Mouse (Mus musculus) kidney, embryonic 14.5 days (tissue): ENCODE measurements at regions not wholly inside any gene's neighbourhood (a gene's known extent, or its start where the extent isn't known, plus 50 kb on each side); places are given as distances from the start of the nearest gene placed in this dataset.
A peak's percentile ranks its signal among the peaks of the same experiment; 100 is the strongest.

ENCODE experiments used
- ATAC-seq: fragments of 200-750 bp; cut with Nextera tagmentation; 2 replicates; pipeline ENCODE4 v1.8.0; 2017; ENCODE audit warnings: moderate number of reproducible peaks, mild to moderate bottlenecking, moderate TSS enrichment, moderate library complexity; ENCODE audit not compliant: low FRiP score, low TSS enrichment
- H3K27ac ChIP-seq: fragments of 300-500 bp; sonication (generic); 2 replicates; pipeline ENCODE4 v1.5.1; 2014; ENCODE audit warnings: low read depth, mild to moderate bottlenecking, low read length, moderate library complexity, mixed read lengths
- H3K27me3 ChIP-seq: fragments of 300-500 bp; sonication (generic); 2 replicates; pipeline ENCODE4 v1.6.1; 2014; ENCODE audit warnings: mild to moderate bottlenecking, low read length; ENCODE audit not compliant: control insufficient read depth, insufficient read depth
- H3K36me3 ChIP-seq: fragments of 300-500 bp; sonication (generic); 2 replicates; pipeline ENCODE4 v1.6.1; 2014; ENCODE audit warnings: low read length, mixed read lengths; ENCODE audit not compliant: control insufficient read depth, insufficient read depth
- H3K4me1 ChIP-seq: fragments of 300-500 bp; sonication (generic); 2 replicates; pipeline ENCODE4 v1.6.1; 2014; ENCODE audit warnings: low read length, mixed read lengths; ENCODE audit not compliant: control insufficient read depth, insufficient read depth
- H3K4me2 ChIP-seq: fragments of 300-500 bp; sonication (generic); replicated peaks from 2 replicates; pipeline ENCODE4 v1.6.1; 2014; ENCODE audit warnings: low read depth, mild to moderate bottlenecking, low read length
- H3K4me3 ChIP-seq: fragments of 300-500 bp; sonication (generic); 2 replicates; pipeline ENCODE4 v1.5.1; 2014; ENCODE audit warnings: mild to moderate bottlenecking, low read length
- H3K9ac ChIP-seq: fragments of 300-500 bp; sonication (generic); 2 replicates; pipeline ENCODE4 v1.6.1; 2014; ENCODE audit warnings: low read depth, mild to moderate bottlenecking, low read length, moderate library complexity
- H3K9me3 ChIP-seq: fragments of 300-500 bp; sonication (generic); 2 replicates; pipeline ENCODE4 v1.6.1; 2016; ENCODE audit warnings: low read length; ENCODE audit not compliant: control insufficient read depth
- WGBS: fragments of 180-500 bp; shearing (Covaris S2); extraction: QIAGEN DNeasy Blood & Tissue Kit; methylation state at CpG from one replicate; pipeline ENCODE4 v1.1.7; 2014; 5-methylcytosine and 5-hydroxymethylcytosine counted together

GRCm38 (mm10) chr2:61082640-61083039, 119.6 kb upstream of the Rbms1 start:
- Histone ChIP-seq H3K4me3 (no peak overlapping the region), H3K9ac (no peak overlapping the region), H3K4me1 (no peaks in the 10 kb centered on the region), H3K27ac (no peak overlapping the region), H3K36me3 (no peaks in the 10 kb centered on the region), H3K9me3 (no peaks in the 10 kb centered on the region), H3K4me2 (no peak overlapping the region), H3K27me3 (no peaks in the 10 kb centered on the region)
- ATAC-seq: no peak

GRCm38 (mm10) chr2:61080006-61080405, 117.0 kb upstream of the Rbms1 start:
- Histone ChIP-seq H3K9ac (no peak overlapping the region), H3K4me1 (no peaks in the 10 kb centered on the region), H3K27me3 (no peaks in the 10 kb centered on the region), H3K4me3 (no peak overlapping the region), H3K36me3 (no peaks in the 10 kb centered on the region), H3K27ac (no peak overlapping the region), H3K9me3 (no peaks in the 10 kb centered on the region), H3K4me2 (no peak overlapping the region)
- 56% methylated on average over 4 of the region's 4 CpGs for WGBS
- no peak for ATAC-seq

GRCm38 (mm10) chr2:61071025-61071424, 108.0 kb upstream of the Rbms1 start:
- 57% methylated on average over 3 of the region's 3 CpGs for WGBS

GRCm38 (mm10) chr2:61067877-61068276, 104.9 kb upstream of the Rbms1 start:
- H3K4me3 ChIP-seq: no peak overlapping the region
- H3K9me3 ChIP-seq: 0 out of 2 replicates have a peak, but pooled peaks cover 3% of the 10 kb centered on the region
- no peaks in the 10 kb centered on the region for H3K36me3 ChIP-seq
- no peak overlapping the region for H3K9ac ChIP-seq
- no peak for ATAC-seq
- no peak overlapping the region for H3K4me2 ChIP-seq
- H3K27me3 ChIP-seq: no peaks in the 10 kb centered on the region
- no peaks in the 10 kb centered on the region for H3K4me1 ChIP-seq
- 89% methylated on average over 2 of the region's 2 CpGs for WGBS
- no peak overlapping the region for H3K27ac ChIP-seq

More at GRCm38 (mm10) chr2:61071025-61071424, 108.0 kb upstream of the Rbms1 start:
- no peaks in the 10 kb centered on the region for H3K27me3 ChIP-seq
- H3K27ac ChIP-seq: no peak overlapping the region
- no peak overlapping the region for H3K4me2 ChIP-seq
- H3K9ac ChIP-seq: no peak overlapping the region
- H3K4me1 ChIP-seq: no peaks in the 10 kb centered on the region
- no peaks in the 10 kb centered on the region for H3K36me3 ChIP-seq
- no peak overlapping the region for H3K4me3 ChIP-seq
- H3K9me3 ChIP-seq: 0 out of 2 replicates have a peak, but pooled peaks cover under 1% of the 10 kb centered on the region
- ATAC-seq: no peak

- H3K9ac ChIP-seq: no peak overlapping the region
- no peaks in the 10 kb centered on the region for H3K36me3 ChIP-seq
- WGBS: 30% methylated on average over 2 of the region's 2 CpGs
- no peak overlapping the region for H3K4me3 ChIP-seq
- H3K4me1 ChIP-seq: peaks cover 15% of the 10 kb centered on the region
- H3K27ac ChIP-seq: no peak overlapping the region
- ATAC-seq: peak; percentile 46; the same call in 1 of the 2 replicates
- no peaks in the 10 kb centered on the region for H3K27me3 ChIP-seq
- no peak overlapping the region for H3K4me2 ChIP-seq
- H3K9me3 ChIP-seq: 0 out of 2 replicates have a peak, but pooled peaks cover 3% of the 10 kb centered on the region
Measured at GRCm38 (mm10) chr2:61062125-61062524, 99.1 kb upstream of the Rbms1 start.

GRCm38 (mm10) chr2:61060906-61061305, 97.9 kb upstream of the Rbms1 start:
- 92% methylated on average over 1 of the region's 1 CpGs for WGBS
- H3K4me2 ChIP-seq: no peak overlapping the region
- 0 out of 2 replicates have a peak, but pooled peaks cover 1% of the 10 kb centered on the region for H3K9me3 ChIP-seq
- H3K9ac ChIP-seq: no peak overlapping the region
- H3K4me3 ChIP-seq: no peak overlapping the region
- H3K27ac ChIP-seq: no peak overlapping the region
- ATAC-seq: no peak
- no peaks in the 10 kb centered on the region for H3K36me3 ChIP-seq
- peaks cover 15% of the 10 kb centered on the region for H3K4me1 ChIP-seq
- H3K27me3 ChIP-seq: no peaks in the 10 kb centered on the region

- H3K27ac ChIP-seq: peak overlapping the region; percentile 3; the same call in 1 of the 2 replicates
- WGBS: 23% methylated on average over 6 of the region's 6 CpGs
- H3K4me2 ChIP-seq: no peak overlapping the region
Measured at GRCm38 (mm10) chr2:61058545-61059235, 95.7 kb upstream of the Rbms1 start.

GRCm38 (mm10) chr2:61052296-61052695, 89.3 kb upstream of the Rbms1 start:
- H3K27me3 ChIP-seq: no peaks in the 10 kb centered on the region
- no peaks in the 10 kb centered on the region for H3K4me1 ChIP-seq
- no peaks in the 10 kb centered on the region for H3K36me3 ChIP-seq
- 79% methylated on average over 9 of the region's 9 CpGs for WGBS
- no peak overlapping the region for H3K9ac ChIP-seq
- no peak overlapping the region for H3K27ac ChIP-seq
- no peak for ATAC-seq
- H3K9me3 ChIP-seq: no peaks in the 10 kb centered on the region
- H3K4me3 ChIP-seq: no peak overlapping the region
- H3K4me2 ChIP-seq: no peak overlapping the region

More at GRCm38 (mm10) chr2:61058545-61059235, 95.7 kb upstream of the Rbms1 start:
- Histone ChIP-seq H3K36me3 (no peaks in the 10 kb centered on the region), H3K27me3 (no peaks in the 10 kb centered on the region), H3K4me3 (no peak overlapping the region), H3K9ac (no peak overlapping the region), H3K9me3 (no peaks in the 10 kb centered on the region), H3K4me1 (peaks cover 15% of the 10 kb centered on the region)
- ATAC-seq: no peak

- WGBS: 80% methylated on average over 8 of the region's 8 CpGs
Measured at GRCm38 (mm10) chr2:61051808-61052207, 88.8 kb upstream of the Rbms1 start.

More at GRCm38 (mm10) chr2:61051808-61052207, 88.8 kb upstream of the Rbms1 start:
- H3K9ac ChIP-seq: no peak overlapping the region
- H3K27ac ChIP-seq: no peak overlapping the region
- H3K4me1 ChIP-seq: no peaks in the 10 kb centered on the region
- no peaks in the 10 kb centered on the region for H3K27me3 ChIP-seq
- ATAC-seq: no peak
- H3K4me3 ChIP-seq: no peak overlapping the region
- no peak overlapping the region for H3K4me2 ChIP-seq
- no peaks in the 10 kb centered on the region for H3K36me3 ChIP-seq
- H3K9me3 ChIP-seq: no peaks in the 10 kb centered on the region
